Mouse (Mus musculus): ENCODE measurements at regions not wholly inside any gene's neighbourhood (a gene's known extent, or its start where the extent isn't known, plus 50 kb on each side); places are given as distances from the start of the nearest gene placed in this dataset.

DNA sequence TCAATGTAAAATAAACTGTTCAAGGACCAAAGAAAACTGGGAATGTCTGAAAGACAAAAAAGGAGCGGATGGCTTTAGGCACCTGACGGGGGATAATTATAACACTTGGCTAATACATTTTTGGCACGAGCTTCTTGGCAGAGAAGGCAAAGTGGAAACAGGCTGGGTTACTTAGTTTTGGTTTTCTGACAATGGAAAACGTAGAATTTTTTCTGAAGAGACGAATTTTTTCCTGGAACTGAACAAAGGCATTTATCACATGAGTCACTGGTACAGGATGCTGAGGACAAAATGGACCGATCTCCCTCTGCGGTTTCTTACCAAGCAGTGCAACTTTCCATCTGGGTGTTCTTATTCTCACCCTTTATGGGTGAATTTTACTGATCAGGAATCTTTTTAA, 143.2 kb upstream of the Slit3 start:
- peak; percentile 53 for DNase-seq (ENCODE audit: low read depth, low spot score)

DNA sequence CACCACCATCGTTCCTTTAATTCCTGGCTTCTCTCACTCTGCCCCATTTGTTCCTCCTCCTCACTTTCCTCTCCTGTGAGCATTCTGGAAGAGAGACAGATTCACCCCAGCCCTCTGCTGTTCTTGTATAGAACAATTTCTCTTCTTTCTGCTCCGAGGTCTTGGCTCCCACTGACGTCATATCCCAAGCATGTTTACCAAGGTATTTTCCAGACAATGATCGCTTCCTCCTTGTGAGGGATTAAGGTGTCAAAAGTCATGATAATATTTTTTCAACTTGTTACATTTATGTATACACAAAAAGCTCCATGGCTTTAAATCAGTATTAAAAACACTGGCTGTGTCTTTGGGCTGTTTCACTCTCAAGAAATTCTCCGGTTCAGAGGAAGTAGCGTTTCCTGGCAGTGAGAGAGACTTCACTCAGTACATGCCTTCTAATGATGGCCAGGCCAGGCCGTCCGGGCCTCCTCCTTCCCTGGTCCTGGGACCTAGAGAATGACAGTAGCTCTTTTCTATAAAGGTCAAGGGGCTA, 142.4 kb upstream of the Spdl1 start:
- DNase-seq (ENCODE audit: low read depth, low spot score): no peak

DNA sequence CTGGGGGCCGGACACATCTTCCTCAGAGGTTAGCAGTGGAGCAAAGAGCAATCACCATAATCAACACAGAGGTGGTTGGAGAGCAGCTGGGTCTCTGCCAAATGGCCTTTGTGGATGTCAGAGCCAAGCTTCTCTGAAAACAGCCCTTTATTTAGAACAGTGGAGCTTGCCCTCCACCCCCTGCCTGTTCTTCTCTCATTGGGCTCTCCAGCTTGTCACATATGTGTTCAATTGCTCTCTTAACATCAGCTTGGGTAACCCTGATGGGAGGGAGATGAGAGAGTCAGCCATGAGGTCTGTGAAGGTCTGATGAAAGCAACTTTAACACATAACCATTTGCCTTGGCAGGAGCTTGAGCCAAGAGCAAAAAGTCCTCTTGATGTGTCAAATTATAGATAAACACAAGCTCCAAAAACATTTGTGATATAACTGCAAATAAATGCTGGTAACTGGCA, 140.1 kb upstream of the Spdl1 start:
- DNase-seq (ENCODE audit: low read depth, low spot score): no peak

DNA sequence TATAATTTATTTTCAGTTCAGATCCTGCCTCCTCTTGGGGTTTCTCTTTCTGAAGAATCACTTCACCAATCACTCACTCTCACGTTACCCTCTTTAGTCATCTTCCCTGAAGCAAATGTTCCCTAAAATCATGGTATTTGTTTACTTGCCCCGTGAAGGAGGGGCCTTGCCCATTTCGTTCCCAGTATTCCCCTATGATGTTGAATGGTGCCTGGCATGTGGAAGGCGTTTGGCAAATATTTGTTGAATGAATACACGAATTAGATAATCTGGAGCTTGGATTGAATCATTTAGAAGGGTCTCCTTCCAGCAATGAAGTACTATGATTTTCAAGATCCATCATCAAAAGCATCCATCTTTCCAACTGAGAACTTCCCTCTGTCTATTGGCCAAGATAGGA, 139.6 kb upstream of the Spdl1 start:
- DNase-seq (ENCODE audit: low read depth, low spot score): peak; percentile 49

DNA sequence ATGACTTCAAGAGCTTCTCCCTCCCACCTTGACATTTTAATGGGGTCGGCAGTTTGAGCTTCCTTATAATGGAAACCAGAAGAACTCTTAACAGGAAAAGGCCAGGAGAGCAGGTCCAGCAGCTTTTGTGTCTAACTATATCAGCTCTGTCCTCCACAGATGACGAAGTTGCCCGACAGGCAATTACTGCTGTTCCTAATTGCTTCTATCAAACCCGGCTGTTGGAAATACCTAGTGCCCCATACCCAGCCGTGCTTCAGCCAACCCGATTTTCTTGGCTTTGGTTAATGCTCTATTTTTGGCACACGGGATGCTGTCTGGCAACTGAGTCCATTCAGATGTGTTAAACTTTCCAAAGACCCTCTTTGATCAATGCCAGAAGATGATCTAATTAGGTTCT, 125.8 kb upstream of the Spdl1 start:
- no peak for DNase-seq (ENCODE audit: low read depth, low spot score)

DNA sequence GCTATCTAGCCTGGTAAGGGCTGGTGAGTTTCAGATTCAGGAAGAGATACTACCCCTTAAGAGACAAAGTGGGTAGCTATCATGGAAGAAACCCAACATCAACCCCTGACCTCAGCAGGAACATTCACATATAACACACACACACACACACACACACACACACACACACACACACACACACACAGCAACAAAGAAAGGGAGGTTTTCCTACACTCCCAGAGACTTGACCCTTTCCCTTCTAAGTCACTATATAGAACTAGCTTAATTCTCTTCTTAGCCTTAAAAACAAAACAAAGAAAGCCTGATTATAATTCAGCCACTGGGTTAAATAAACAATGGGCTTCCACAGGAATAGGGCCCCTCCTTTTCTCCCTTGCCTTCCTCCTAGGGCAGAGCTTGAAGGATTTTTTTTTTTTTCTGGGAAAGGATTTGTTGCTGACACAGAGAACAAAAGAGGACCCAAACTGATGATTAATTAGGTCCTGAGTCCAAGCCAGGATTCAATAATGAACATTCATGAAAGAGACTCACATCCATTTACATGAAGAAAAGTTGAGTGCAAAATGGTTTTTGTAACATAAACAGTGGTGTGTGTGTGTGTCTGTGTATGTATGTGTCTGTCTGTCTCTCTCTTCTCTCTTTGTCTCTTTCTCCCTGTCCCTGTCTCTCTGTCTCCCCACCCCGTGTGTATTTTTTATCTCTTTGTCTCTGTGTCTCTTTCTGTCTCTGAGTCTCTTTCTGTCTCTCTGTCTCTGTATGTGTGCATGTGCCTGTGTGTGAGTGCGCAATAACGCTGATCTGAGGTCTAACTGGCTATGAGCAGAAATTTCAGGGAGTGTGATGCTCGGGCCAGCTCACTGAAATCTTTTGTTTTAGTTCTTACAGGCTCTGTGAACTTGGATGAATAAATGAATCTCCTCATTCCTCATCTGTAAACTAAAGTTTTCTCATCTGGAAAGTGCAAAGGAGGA, 108.3 kb upstream of the Spdl1 start:
- DNase-seq (ENCODE audit: low read depth, low spot score): no peak

DNA sequence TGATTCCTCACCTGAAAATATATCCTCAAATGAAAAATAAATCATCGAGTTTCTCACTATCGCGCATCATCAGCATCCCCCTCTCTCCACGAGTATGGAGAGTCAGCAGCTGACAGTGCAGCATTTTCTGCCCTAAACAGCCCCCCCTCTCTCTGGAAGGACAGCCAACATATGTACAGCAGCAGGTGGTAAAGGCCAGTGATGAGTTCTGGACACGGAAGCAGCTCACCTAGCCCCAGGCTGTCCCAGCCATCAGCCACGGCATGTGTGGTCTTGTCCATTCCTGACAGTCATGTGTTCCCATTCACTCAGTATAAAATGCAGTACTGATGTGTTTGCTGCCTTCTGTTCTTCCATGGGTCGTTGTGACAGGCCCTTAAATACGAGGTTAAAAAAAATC, 106.7 kb upstream of the Spdl1 start:
- DNase-seq (ENCODE audit: low read depth, low spot score): no peak

DNA sequence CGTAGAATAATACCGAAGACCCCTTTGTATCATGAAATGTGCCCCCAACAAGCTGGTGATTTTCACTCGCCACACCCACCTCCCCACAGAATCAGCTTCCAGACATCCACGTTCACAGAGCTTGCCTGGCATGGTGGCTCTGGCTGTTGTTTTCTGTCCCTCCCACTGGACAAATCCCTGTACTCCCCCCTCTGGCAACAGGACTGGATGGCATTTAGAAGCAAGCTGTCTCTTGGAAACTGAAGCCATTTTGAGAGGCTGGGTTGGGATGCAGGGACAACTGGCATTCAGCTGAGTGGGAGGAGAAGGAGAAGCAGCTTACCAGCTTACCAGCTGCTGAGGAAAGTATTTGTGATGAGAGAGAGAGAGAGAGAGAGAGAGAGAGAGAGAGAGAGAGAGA, 105.6 kb upstream of the Spdl1 start:
- no peak for DNase-seq (ENCODE audit: low read depth, low spot score)

DNA sequence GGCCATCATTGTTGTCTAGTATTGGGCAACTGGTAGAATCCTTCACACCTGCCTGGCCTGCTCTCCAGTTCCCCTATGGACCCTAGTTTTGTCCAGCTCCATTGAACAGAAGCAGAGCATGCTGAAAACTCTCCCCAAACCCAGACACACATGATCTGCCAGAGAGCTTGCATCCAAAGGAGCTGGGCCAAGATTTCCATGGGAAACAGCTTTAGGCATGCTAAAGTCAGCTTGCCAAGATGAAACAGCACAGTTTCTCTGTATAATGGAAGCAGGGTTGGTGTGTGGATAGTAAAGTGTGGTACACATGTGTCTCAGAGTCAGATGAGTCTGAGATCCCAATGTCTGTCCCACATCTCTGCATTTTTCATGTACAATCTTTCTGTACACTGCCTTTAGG, 98.8 kb upstream of the Spdl1 start:
- no peak for DNase-seq (ENCODE audit: low read depth, low spot score)

DNA sequence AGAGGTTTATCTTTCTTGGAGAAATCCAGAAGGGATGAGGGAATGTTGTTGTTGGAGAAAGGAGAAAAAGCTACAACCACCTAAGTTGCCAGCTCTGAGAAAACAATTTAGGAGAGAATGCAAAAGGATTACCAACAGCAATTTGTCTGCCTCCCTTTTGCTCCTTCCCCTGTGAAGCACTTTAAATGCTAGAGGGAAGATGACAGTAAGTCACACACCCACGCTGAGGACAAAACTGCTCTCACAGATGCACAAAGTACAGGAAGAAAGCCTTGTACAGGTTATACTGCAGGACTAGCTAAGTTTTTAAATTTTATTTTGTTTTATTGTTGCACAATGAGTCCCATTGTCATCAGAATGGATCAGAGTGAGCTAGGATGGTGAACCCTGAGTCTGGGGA, 83.7 kb upstream of the Spdl1 start:
- no peak for DNase-seq (ENCODE audit: low read depth, low spot score)

DNA sequence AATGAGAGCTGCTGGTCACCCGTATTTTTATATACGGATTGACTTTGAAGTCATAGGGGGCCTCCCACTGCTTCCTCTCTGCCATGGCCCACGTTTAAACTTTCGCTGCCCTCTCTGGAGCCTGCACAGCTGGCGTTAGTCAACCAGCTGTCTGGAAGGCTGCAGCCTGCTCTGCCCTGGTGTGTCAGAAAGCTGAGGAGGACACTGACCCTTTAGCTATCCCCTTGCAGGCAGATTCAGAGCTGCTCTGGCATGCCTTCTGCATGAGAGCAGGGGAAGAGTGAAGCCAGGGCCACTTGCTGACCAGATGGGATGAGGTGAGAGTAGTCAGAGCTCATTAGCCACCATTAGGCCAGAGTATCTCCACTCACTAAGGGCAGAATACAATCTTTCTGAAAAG, 76.4 kb upstream of the Spdl1 start:
- no peak for DNase-seq (ENCODE audit: low read depth, low spot score)

DNA sequence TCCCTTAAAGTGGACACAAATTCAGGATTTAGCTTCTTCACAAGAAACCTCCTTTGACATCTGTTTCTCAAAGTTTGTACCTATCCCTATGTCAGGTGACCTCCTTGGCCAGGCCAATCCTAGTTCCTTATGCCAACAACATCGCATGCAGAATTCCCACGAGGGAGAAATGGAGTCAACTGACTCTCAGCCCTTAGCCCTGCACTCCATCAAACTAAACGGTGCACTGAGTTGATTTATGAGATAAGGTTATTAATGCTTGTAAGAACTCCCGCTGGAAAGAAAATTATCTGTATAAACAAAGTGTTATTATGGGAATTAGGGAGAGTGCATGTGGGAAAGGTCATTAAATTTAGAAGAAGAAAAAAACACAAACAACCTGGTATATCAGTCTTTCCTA, 70.8 kb upstream of the Spdl1 start:
- DNase-seq (ENCODE audit: low read depth, low spot score): no peak

DNA sequence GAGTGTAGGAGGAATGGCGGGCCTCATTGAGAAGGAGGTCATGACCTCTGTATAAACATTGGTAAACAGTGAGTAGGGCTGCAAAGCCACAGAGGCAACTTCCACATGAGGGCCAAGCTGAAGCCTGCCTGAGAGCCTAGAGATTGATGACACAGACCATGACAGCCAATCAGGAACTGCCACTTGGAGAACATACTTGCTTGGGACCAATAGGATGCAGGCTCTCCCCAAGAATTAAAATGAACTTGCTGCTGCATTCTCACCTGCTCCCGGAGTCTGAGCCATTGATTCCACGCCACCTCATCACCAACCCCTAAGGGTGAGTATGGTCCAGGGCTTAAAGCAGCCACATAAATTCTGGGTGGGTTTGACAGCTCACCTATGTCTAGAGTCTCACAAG, 66.0 kb upstream of the Spdl1 start:
- no peak for DNase-seq (ENCODE audit: low read depth, low spot score)

DNA sequence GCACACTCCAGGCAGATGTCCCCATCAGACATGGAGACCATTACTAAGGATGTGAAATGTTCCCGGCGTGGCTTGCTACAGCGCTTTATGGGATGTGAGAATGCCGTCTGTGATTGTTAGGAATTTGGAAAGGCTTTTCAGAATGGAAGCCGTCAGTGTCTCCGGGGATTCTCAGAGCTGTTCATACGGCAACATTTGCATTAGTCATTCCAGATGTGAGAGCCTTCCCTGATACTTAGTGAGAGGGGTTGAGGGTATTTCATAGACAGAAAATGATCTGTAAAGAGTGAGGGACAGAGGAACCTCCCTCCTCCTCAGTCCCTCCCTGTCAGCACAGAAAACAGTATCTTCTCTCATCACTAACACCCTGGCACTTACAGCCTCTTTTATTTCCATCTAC, 62.2 kb upstream of the Spdl1 start:
- DNase-seq (ENCODE audit: low read depth, low spot score): no peak

DNA sequence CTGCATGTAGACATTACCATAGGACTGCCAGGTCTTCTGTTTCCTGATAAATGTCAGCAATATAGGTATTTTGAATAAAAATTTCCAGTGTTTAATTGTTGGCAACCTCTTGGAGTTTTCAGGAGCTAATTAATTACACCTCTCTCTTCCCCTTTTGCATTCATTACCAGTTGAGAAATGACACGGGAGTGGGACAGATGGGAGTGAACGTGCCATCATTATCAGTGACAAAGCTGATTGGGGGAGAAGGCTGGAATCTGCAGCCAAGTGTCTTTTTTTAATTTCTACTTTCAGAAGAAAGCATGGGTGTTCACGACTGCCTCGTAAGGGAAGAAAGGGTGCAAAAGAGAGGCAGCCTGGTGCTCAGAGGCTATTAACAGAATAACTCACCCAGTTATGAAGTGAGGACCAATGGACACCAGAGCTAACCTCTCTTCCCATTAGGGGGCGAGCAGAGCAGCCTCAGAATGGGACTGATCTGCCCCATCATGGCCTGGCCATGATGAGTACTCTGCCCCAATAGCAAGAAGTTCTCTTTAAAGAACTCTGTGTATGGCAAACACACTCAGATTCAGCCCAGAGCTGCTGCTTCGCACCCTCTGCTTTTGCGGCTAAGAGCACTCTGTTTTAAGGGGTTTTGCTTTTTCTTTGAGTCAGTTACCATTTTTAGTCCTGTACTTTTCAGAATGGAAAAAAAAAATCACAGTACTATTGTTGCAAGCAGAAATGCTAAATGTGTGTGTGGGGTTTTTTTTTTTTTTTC, 55.1 kb upstream of the Spdl1 start:
- no peak for DNase-seq (ENCODE audit: low read depth, low spot score)

DNA sequence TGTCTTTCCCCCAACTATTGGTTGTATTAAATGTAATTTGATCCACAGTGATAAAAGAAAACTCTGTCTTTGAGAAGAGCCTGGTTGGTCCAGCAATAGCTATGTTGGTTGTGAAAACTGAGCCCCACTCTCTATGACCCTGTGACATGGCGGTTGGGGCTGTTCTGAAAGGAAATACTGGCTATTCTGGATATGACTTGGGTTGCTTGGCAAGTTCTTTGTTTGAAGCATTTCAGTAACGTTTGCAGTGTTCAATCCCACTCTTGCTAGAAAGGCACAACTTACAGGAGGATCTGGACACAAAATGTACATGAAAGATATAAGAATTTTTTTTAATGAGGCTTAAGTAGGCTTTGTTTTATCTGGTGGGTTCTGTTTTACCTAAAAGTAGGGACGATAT, 54.1 kb upstream of the Spdl1 start:
- DNase-seq (ENCODE audit: low read depth, low spot score): no peak
